Mouse (Mus musculus) thymus, postnatal 4 days (tissue): Measurements from ENCODE around the gene Ppp2r2c.

Source experiments
- DNase-seq: peaks from one replicate; pipeline ENCODE4 v3.0.0; 2021

Gene Ppp2r2c

GRCm38 (mm10) chr5:36875956-36876355 lies 7.6 kb downstream of the Ppp2r2c start:
- no peak for DNase-seq

- no peak for DNase-seq
Measured at GRCm38 (mm10) chr5:36876777-36877396, 8.6 kb downstream of the Ppp2r2c start.

GRCm38 (mm10) chr5:36877641-36878040 lies 9.3 kb downstream of the Ppp2r2c start:
- no peak for DNase-seq

- no peak for DNase-seq
Measured at GRCm38 (mm10) chr5:36878801-36879200, 10.5 kb downstream of the Ppp2r2c start.

GRCm38 (mm10) chr5:36880622-36881021 lies 12.3 kb downstream of the Ppp2r2c start:
- DNase-seq = no peak

GRCm38 (mm10) chr5:36883516-36883915 lies 15.2 kb downstream of the Ppp2r2c start:
- DNase-seq = no peak

- DNase-seq = no peak
Measured at GRCm38 (mm10) chr5:36885067-36885466, 16.8 kb downstream of the Ppp2r2c start.

GRCm38 (mm10) chr5:36885595-36885994 lies 17.3 kb downstream of the Ppp2r2c start:
- no peak for DNase-seq

- no peak for DNase-seq
Measured at GRCm38 (mm10) chr5:36886298-36886697, 18.0 kb downstream of the Ppp2r2c start.

GRCm38 (mm10) chr5:36886852-36887283 lies 18.6 kb downstream of the Ppp2r2c start:
- no peak for DNase-seq

- no peak for DNase-seq
Measured at GRCm38 (mm10) chr5:36887299-36887988, 19.1 kb downstream of the Ppp2r2c start.

GRCm38 (mm10) chr5:36888501-36888900 lies 20.2 kb downstream of the Ppp2r2c start:
- DNase-seq = no peak

GRCm38 (mm10) chr5:36888911-36889310 lies 20.6 kb downstream of the Ppp2r2c start:
- no peak for DNase-seq

GRCm38 (mm10) chr5:36889380-36889886 lies 21.1 kb downstream of the Ppp2r2c start:
- DNase-seq = no peak

GRCm38 (mm10) chr5:36890794-36891193 lies 22.5 kb downstream of the Ppp2r2c start:
- DNase-seq = no peak

- DNase-seq = no peak
Measured at GRCm38 (mm10) chr5:36891793-36892470, 23.6 kb downstream of the Ppp2r2c start.

- DNase-seq = no peak
Measured at GRCm38 (mm10) chr5:36893263-36893662, 24.9 kb downstream of the Ppp2r2c start.

GRCm38 (mm10) chr5:36894070-36894469 lies 25.8 kb downstream of the Ppp2r2c start:
- DNase-seq = no peak

GRCm38 (mm10) chr5:36894604-36895368 lies 26.5 kb downstream of the Ppp2r2c start:
- DNase-seq = no peak

GRCm38 (mm10) chr5:36895621-36896573 lies 27.6 kb downstream of the Ppp2r2c start:
- DNase-seq = no peak

- no peak for DNase-seq
Measured at GRCm38 (mm10) chr5:36897999-36898398, 29.7 kb downstream of the Ppp2r2c start.
